Mouse (Mus musculus) thymus, adult 2 months (tissue): ENCODE results near the gene Aff1. TPM values are rescaled to one million over a fixed set of nuclear protein-coding genes. Genes with fewer than 3 reads are reported as not detected.

Experiments used
- DNase-seq: peaks from one replicate; pipeline ENCODE4 v3.0.0; 2021
- H3K27ac ChIP-seq: fragments of 200-500 bp; 2 replicates; pipeline ENCODE4 v1.5.1; 2012; ENCODE audit warnings: low read length, control low read depth; ENCODE audit not compliant: control insufficient read depth, insufficient read depth
- H3K27me3 ChIP-seq: fragments of 200-500 bp; 2 replicates; pipeline ENCODE4 v1.6.1; 2012; ENCODE audit warnings: mild to moderate bottlenecking, low read length, moderate library complexity, mixed read lengths; ENCODE audit not compliant: control insufficient read depth, insufficient read depth
- H3K36me3 ChIP-seq: fragments of 200-500 bp; 2 replicates; pipeline ENCODE4 v1.6.1; 2012; ENCODE audit warnings: mild to moderate bottlenecking, low read length, moderate library complexity; ENCODE audit not compliant: control insufficient read depth, insufficient read depth
- H3K4me1 ChIP-seq: fragments of 200-500 bp; replicated peaks from 2 replicates; pipeline ENCODE4 v1.6.1; 2012; ENCODE audit warnings: low read length; ENCODE audit not compliant: control insufficient read depth, insufficient read depth
- H3K4me3 ChIP-seq: fragments of 200-500 bp; 2 replicates; pipeline ENCODE4 v1.5.1; 2012; ENCODE audit warnings: mild to moderate bottlenecking, low read length, control low read depth, moderate library complexity; ENCODE audit not compliant: control insufficient read depth, insufficient read depth
- CTCF ChIP-seq: fragments of 200-500 bp; IDR thresholded peaks from 2 replicates; pipeline ENCODE4 v1.5.1; 2012; ENCODE audit warnings: mild to moderate bottlenecking, control low read depth, low read length, moderate library complexity, borderline replicate concordance; ENCODE audit not compliant: control insufficient read depth, poor library complexity, insufficient read depth; ENCODE audit errors: extremely low read depth
- POLR2A ChIP-seq: fragments of 200-500 bp; IDR thresholded peaks from 2 replicates; pipeline ENCODE4 v1.6.1; 2012; ENCODE audit warnings: mild to moderate bottlenecking, low read length, control low read depth, moderate library complexity; ENCODE audit not compliant: control insufficient read depth, poor library complexity, insufficient read depth; ENCODE audit errors: extremely low read depth
- WGBS: fragments of 180-500 bp; shearing (Covaris S2); methylation state at CpG from one replicate; pipeline ENCODE4 v1.1.7; 2018; 5-methylcytosine and 5-hydroxymethylcytosine counted together
- polyA plus RNA-seq: library from polyadenylated mRNA; depleted of rRNA; stranded (reverse); fragments of >200 nt; gene quantifications from 2 replicates; pipeline ENCODE4 v1.2.3, GENCODE M21; 2012

The Aff1 gene
- polyA plus RNA-seq, 1 experiment = 49.1 TPM

DNA sequence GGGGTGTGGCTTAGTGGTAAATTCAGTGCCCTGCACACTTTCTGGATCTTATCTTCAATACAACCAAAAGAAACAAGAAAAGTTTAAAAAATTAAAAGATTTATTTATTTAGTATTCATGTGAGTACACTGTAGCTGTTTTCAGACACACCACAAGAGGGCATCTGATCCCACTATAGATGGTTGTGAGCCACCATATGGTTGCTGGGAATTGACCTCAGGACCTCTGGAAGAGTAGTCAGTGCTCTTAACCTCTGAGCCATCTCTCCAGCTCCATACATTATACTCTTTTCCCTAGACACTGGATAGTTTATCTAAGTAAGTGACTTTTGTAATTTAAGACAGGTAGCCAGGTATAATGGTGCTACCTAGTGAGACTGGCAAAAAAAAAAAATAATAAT is 1.0 kb upstream of the Aff1 start:
- Histone ChIP-seq H3K36me3 (no peaks in the 10 kb centered on the region), H3K27me3 (no peaks in the 10 kb centered on the region), H3K27ac (no peak overlapping the region), H3K4me3 (no peak overlapping the region), H3K4me1 (peaks cover 9% of the 10 kb centered on the region)
- DNase-seq = no peak
- TF ChIP-seq POLR2A (no peak), CTCF (no peak)

DNA sequence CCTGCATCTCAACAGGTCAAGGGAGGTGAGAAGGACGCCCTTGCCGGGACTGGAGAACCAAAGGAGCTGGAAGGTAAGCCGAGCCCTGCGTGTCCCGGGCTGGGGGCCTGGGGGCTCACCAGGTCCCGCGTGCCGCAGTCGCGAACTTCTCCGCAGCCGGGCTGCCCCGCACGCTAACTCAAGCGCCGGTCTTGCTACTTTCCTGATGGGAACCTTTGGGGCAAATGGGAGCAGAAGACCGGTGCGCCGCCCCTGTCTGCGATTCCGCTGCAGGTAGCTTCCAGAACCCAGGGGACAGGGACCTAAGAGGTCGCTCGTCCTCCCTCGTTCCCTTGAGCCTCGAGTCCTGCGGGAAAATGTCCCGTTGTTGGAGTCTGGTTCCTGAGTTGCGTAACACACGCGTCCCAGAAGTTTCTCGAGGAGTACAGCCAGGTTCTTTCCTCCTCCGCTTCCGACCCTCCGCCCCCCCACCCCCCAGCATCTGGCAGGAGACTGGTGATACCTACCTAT is 412 bp downstream of the Aff1 start:
- TF ChIP-seq POLR2A (no peak), CTCF (no peak)
- WGBS = under 1% methylated on average over 34 of the region's 34 CpGs
- DNase-seq = no peak
- no peaks in the 10 kb centered on the region for H3K27me3 ChIP-seq
- H3K27ac ChIP-seq = no peak overlapping the region
- no peaks in the 10 kb centered on the region for H3K36me3 ChIP-seq
- H3K4me3 ChIP-seq = peak overlapping the region; percentile 69
- peaks cover 12% of the 10 kb centered on the region for H3K4me1 ChIP-seq

DNA sequence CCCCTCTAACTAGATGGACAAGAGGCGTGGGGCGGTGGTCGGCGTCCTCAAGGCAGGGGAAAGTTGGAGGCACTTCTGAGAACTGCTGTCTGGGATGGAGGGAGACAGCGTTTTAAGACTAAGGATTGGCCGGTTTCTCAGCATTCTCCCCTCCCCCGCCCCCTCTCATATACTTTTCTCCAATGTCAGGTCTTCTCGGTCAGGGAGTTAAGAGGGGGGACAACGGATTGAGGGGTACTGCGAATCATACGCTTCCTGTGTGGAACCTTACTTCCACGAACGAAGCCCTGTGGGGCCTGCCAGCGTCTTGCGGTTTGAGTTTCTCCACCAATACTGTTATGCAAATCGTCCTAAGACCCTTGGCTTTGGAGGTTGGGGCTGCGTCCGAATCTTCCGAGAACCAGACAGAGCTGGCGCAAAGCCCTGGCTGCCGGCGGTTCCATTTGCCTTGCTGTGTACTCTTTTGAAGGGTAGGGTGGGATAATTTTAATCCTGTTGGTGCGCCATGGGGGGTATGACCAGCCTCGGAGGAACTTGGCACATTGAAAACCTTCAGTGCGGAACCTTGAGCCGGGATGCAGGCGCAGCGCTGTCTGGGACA is 967 bp downstream of the Aff1 start:
- TF ChIP-seq CTCF = no peak
- TF ChIP-seq POLR2A = no peak
- peak; percentile 20 for DNase-seq
- WGBS = 1% methylated on average over 28 of the region's 28 CpGs
- Histone ChIP-seq H3K27ac (no peak overlapping the region), H3K27me3 (no peaks in the 10 kb centered on the region), H3K4me1 (peaks cover 14% of the 10 kb centered on the region), H3K4me3 (peak overlapping the region; percentile 69), H3K36me3 (no peaks in the 10 kb centered on the region)

DNA sequence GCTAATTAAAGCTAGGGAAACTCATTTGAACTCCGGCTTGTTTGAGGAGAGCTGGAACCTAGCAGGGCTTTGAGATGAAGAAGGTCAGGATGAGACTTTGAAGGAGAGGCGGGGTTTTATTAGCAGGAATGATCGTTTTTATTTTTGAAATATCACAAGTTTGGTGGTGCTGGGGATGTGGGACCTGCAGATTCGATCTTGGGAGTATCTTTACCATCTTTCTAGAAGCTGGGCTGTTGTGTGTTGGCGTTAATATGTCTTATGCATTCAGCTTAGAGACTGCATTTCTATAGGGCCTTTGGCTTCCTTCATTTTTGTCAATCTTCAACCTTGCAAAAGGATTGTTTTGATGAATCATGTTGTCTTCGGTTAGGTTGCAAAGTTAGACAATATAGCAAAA is 1.9 kb downstream of the Aff1 start:
- no peak for TF ChIP-seq POLR2A
- H3K4me1 ChIP-seq = peaks cover 16% of the 10 kb centered on the region
- no peak overlapping the region for H3K4me3 ChIP-seq
- no peak overlapping the region for H3K27ac ChIP-seq
- H3K36me3 ChIP-seq = no peaks in the 10 kb centered on the region
- no peak for DNase-seq
- no peaks in the 10 kb centered on the region for H3K27me3 ChIP-seq
- WGBS = 72% methylated on average over 6 of the region's 6 CpGs

DNA sequence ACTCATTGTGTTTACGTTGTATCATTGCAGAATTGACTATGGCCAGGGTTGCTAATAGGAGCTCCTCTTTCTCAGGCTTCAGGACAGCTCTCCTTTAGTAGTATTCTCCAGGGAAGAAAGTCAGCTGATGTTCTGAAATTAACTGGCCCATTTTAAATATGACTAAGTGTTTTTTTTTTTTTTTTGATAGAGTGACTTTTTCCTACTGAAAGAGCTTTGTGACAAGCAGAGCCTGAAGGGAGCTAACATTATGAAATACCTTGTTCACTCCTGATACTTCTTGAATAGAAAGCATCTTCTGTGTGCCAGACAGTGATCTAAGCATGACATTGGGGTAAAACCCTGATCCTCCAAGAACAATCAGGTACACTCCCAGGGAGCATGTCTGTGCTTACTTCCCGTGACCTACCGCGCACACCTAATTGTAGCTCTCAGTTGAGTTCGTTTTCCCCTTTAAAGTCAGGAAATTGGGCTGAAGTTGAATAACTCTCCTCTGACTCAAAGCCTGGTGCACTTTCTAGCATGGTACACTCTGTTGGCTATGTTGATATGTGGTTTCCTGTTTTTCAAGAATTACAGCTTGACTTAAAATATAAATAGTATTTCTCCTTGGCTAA is 5.8 kb downstream of the Aff1 start:
- no peak for DNase-seq
- no peaks in the 10 kb centered on the region for H3K27me3 ChIP-seq
- H3K27ac ChIP-seq = no peak overlapping the region
- peaks cover 19% of the 10 kb centered on the region for H3K4me1 ChIP-seq
- no peak for TF ChIP-seq CTCF
- no peak for TF ChIP-seq POLR2A
- WGBS = 23% methylated on average over 5 of the region's 5 CpGs
- no peaks in the 10 kb centered on the region for H3K36me3 ChIP-seq
- no peak overlapping the region for H3K4me3 ChIP-seq

DNA sequence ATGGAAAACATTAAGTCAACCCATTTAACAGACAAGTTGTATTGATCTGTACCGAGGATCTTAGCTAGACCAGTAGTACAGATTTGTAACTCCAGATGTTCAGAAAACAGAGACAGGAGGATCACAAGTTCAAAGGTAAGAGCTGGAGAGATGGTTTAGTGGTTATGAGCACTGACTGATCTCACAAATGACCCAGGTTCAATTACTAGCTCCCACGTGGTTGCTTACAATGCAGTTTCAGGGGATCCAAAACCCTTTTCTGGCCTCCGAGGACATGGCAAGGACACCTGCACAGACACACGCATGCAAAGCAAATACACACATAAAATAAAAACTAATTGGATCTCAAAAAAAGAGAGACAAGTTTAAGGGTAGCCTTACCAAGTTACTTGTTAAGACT is 6.4 kb downstream of the Aff1 start:
- no peak overlapping the region for H3K4me3 ChIP-seq
- peaks cover 13% of the 10 kb centered on the region for H3K4me1 ChIP-seq
- no peaks in the 10 kb centered on the region for H3K27me3 ChIP-seq
- 24% methylated on average over 4 of the region's 4 CpGs for WGBS
- no peaks in the 10 kb centered on the region for H3K36me3 ChIP-seq
- TF ChIP-seq POLR2A = no peak
- TF ChIP-seq CTCF = no peak
- no peak for DNase-seq
- H3K27ac ChIP-seq = no peak overlapping the region

DNA sequence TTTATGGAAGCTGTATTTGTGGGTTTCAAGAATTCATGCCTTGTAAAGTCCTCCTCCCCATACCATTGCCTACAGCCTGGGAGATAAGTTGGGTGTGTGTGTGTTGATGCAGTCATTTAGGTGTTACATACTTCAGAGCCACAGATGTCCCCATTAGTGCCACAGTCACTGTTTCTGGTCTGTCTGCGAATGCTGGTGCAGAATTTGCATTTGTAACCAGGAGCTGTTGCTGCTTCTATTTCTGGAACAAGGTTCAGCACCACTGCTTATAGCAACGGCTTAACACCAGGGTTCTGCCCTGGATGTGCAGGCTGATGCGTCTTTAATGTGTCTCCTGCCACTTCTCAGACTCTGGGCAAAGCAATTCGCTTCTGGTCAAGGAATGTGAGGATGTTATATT is 7.4 kb downstream of the Aff1 start:
- H3K27ac ChIP-seq = no peak overlapping the region
- no peak for TF ChIP-seq CTCF
- TF ChIP-seq POLR2A = no peak
- 74% methylated on average over 4 of the region's 4 CpGs for WGBS
- H3K4me3 ChIP-seq = no peak overlapping the region
- H3K4me1 ChIP-seq = peaks cover 12% of the 10 kb centered on the region
- H3K27me3 ChIP-seq = no peaks in the 10 kb centered on the region
- no peak for DNase-seq
- H3K36me3 ChIP-seq = no peaks in the 10 kb centered on the region
